ENCODE assay signal across 8 mouse cellular contexts in the genomic region with DNA sequence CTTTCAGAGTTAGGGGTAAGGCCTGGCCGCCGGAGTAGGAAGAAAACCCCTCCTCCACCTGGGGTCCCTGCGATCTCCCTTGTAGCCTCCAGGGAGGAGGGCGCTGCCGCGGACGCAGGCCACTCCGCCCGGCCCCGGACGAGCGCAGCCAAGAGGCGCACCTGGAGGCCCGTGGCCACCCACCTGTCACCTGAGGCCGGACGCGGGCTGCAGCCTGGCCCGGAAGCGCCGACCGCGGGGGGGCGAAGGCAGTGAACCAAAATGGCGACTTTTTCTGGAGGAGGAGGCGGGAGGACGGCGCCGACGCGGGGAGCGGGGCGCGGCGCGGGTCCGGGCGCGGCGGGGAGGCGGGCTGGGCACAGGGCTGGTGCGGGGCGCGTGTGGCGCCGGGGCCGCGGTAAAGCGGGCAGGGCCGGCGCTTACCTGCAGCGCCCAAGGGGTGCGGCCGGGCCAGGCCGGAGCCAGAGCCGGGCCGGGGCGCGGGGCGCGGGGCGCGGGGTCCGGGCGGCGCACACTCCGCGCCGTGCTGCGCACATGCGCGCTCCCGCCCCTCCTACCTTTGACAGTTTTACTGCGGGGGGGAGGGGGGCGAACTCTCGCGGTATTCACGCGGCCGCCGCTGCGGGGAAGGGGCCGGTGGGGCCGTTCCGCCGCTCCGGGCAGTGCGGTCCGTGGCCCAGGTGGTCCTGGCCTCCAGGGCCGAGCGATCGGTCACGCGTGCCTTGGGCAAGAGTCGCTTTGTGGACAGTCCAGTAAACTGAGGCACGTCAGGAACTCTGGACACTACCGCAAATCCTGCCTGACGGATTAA. TPM values are rescaled to one million over a fixed set of nuclear protein-coding genes. Genes with fewer than 3 reads are reported as not detected.
DNase-seq lines count a peak whose midpoint lies in the region; ATAC-seq and TF ChIP-seq lines count a peak whose summit lies in the region.

A gene (minus strand): TSS at position 573 of the 811 bp plus-strand sequence.

- TF ChIP-seq POLR2A in cortical plate, adult 2 months (IDR thresholded peaks at IDR 0.05; ENCODE audit: extremely low read depth, insufficient read depth, low read length), result peak; percentile 72; the same call in 1 of the 2 replicates

- H3K4me2 ChIP-seq in intestine, embryonic 14.5 days (ENCODE audit: low read length), result peak within 1 kb of the TSS; percentile 85

- TF ChIP-seq CTCF in cortical plate, adult 2 months (IDR thresholded peaks at IDR 0.05; ENCODE audit: extremely low read depth, insufficient read depth, low read length), result no peak

- H3K27ac ChIP-seq in cortical plate, adult 2 months (ENCODE audit: insufficient read depth, low read length), result peak within 1 kb of the TSS; percentile 99
- peak within 1 kb of the TSS; percentile 65 for H3K27ac ChIP-seq in intestine, embryonic 14.5 days (ENCODE audit: low read depth)

- peak; percentile 48 to 62 for DNase-seq in gastrocnemius, postnatal 36 days
- DNase-seq in intestine, embryonic 14.5 days (ENCODE audit: low spot score), result peak; percentile 91
- DNase-seq in left cerebral cortex, postnatal 4 days, result peak; percentile 86
- DNase-seq in mesoderm, embryonic 11.5 days (ENCODE audit: low read depth, low spot score), result peak; percentile 79
- peak; percentile 53 to 69 for DNase-seq in spleen, postnatal 10 days (ENCODE audit: low spot score in 2 of 2)

- 1% methylated on average over 73 of the region's 97 CpGs for whole genome bisulfite sequencing in intestine, embryonic 14.5 days

- no peak for ATAC-seq in erythroblast, adult 5-6 weeks (replicated peaks; ENCODE audit: low FRiP score, poor library complexity, severe bottlenecking)
- peak; percentile 85 for ATAC-seq in intestine, embryonic 14.5 days (replicated peaks; ENCODE audit: low FRiP score, low TSS enrichment, low read depth)

- H3K27me3 ChIP-seq in erythroblast, embryonic 14.5 days (ENCODE audit: control insufficient read depth), result peaks cover 12% of the 10 kb centered on the region
- H3K27me3 ChIP-seq in intestine, embryonic 14.5 days (replicated peaks; ENCODE audit: control insufficient read depth, insufficient read depth, low read length), result no peaks in the 10 kb centered on the region

- no peaks in the 10 kb centered on the region for H3K9me3 ChIP-seq in erythroblast, embryonic 14.5 days (ENCODE audit: control insufficient read depth, low read length)
- H3K9me3 ChIP-seq in intestine, embryonic 14.5 days (ENCODE audit: control insufficient read depth, low read length), result no peaks in the 10 kb centered on the region

- peaks cover 49% of the 10 kb centered on the region for H3K4me1 ChIP-seq in erythroblast, embryonic 14.5 days (ENCODE audit: control insufficient read depth)
- H3K4me1 ChIP-seq in cortical plate, adult 2 months (ENCODE audit: control insufficient read depth, insufficient read depth, low read length), result no peaks in the 10 kb centered on the region
- peaks cover 9% of the 10 kb centered on the region; the same call in 1 of the 2 replicates for H3K4me1 ChIP-seq in intestine, embryonic 14.5 days (replicated peaks; ENCODE audit: control insufficient read depth, insufficient read depth, low read length)

- H3K9ac ChIP-seq in intestine, embryonic 14.5 days (ENCODE audit: low read length), result peak within 1 kb of the TSS; percentile 85

- intact Hi-C loops in gastrocnemius, postnatal 36 days (cut with DNase I), result loop anchor here (10.0 kb wide), 1 partner anchor 408 kb away; a partner anchor contains a TSS
- intact Hi-C loops in left cerebral cortex, postnatal 4 days (cut with DNase I), result no loop called here

- H3K4me3 ChIP-seq in erythroblast, embryonic 14.5 days (replicated peaks), result peak within 1 kb of the TSS; percentile 81
- peak within 1 kb of the TSS; percentile 97 for H3K4me3 ChIP-seq in cortical plate, adult 2 months (ENCODE audit: insufficient read depth, low read length)
- H3K4me3 ChIP-seq in intestine, embryonic 14.5 days (ENCODE audit: low read depth, low read length), result peak within 1 kb of the TSS; percentile 95

- peaks cover 33% of the 10 kb centered on the region for H3K36me3 ChIP-seq in erythroblast, embryonic 14.5 days (ENCODE audit: control insufficient read depth)
- peaks cover 34% of the 10 kb centered on the region for H3K36me3 ChIP-seq in intestine, embryonic 14.5 days (ENCODE audit: control insufficient read depth, insufficient read depth, low read length)

RNA-seq across cellular contexts. Expression of the gene that starts here (rescaled TPM):
- polyA plus RNA-seq in erythroblast, embryonic 14.5 days (2012), result 0.22 and 0.24 TPM in 2 replicates
- total RNA-seq in erythroblast, adult 5-6 weeks (2015; ENCODE audit: low replicate concordance), result 2.1 and 6.3 TPM in 2 replicates
- 1.5 and 5.1 TPM in 2 replicates for total RNA-seq in erythroblast, adult 5-6 weeks (2017; ENCODE audit: low replicate concordance)
- 64.1 and 76.1 TPM in 2 replicates for polyA plus RNA-seq in cortical plate, adult 2 months (2012; rRNA removed)
- total RNA-seq in gastrocnemius, postnatal 36 days (2021), result 10 to 100 TPM; 15.3 to 19.7 TPM
- 35.0 TPM in 2 replicates for polyA plus RNA-seq in intestine, embryonic 14.5 days (2014; fragmentation: Nextera tagmentation; extraction: Ambion mirVana)
- 100 to 1,000 TPM; 191 to 197 TPM for total RNA-seq in left cerebral cortex, postnatal 4 days (2021)

Comparison
In these comparisons a context has a peak if more than half of its experiments do, and no peak if none do; other contexts are left out.
1. RNA of the gene that starts here (total RNA-seq): 191 to 197 TPM in left cerebral cortex, postnatal 4 days; 15.3 to 19.7 TPM in gastrocnemius, postnatal 36 days and 1.5 to 6.3 TPM in erythroblast, adult 5-6 weeks; every median in the first group is over 4 times any median in the second.
2. RNA of the gene that starts here (polyA plus RNA-seq): 64.1 to 76.1 TPM in cortical plate, adult 2 months and 35.0 TPM in intestine, embryonic 14.5 days; 0.22 to 0.24 TPM in erythroblast, embryonic 14.5 days; every median in the first group is over 10 times any median in the second.
3. Peak in every context shown above with its lines, with median percentiles within 50 percentile points of each other: H3K4me3 ChIP-seq and DNase-seq.